Comparison of ENCODE assay signal across 27 mouse cellular contexts in genomic region chr2:35407878-35408277, GRCm38 (mm10). TPM values are rescaled to one million over a fixed set of nuclear protein-coding genes. Genes with fewer than 3 reads are reported as not detected.
DNase-seq lines count a peak whose midpoint lies in the region; ATAC-seq lines count a peak whose summit lies in the region.
"Had no signal": no experiment of that assay in that cellular context is flagged by ENCODE, and none has a peak within 500 bp of the region (broad histone marks: within the 10 kb centered on the region; RNA-seq: fewer than 3 reads in every experiment).

No protein-coding gene starts in this region.

- H3K27me3 ChIP-seq in heart, embryonic 13.5 days (replicated peaks), result no peaks in the 10 kb centered on the region
- no peaks in the 10 kb centered on the region for H3K27me3 ChIP-seq in intestine, embryonic 16.5 days (replicated peaks; ENCODE audit: control insufficient read depth, insufficient read depth, low read length)
- no peaks in the 10 kb centered on the region for H3K27me3 ChIP-seq in kidney, embryonic 14.5 days (ENCODE audit: control insufficient read depth, insufficient read depth, low read length)
- H3K27me3 ChIP-seq: embryonic facial prominence, embryonic 12.5 days; heart, embryonic 15.5 days; hindbrain, embryonic 12.5 days had no signal

- no peak overlapping the region for H3K9ac ChIP-seq in heart, embryonic 13.5 days
- H3K9ac ChIP-seq in intestine, embryonic 16.5 days (ENCODE audit: low read depth, low read length), result no peak overlapping the region
- H3K9ac ChIP-seq in kidney, embryonic 14.5 days (ENCODE audit: low read depth, low read length), result no peak overlapping the region
- H3K9ac ChIP-seq: embryonic facial prominence, embryonic 12.5 days; heart, embryonic 15.5 days; hindbrain, embryonic 12.5 days had no signal

- intact Hi-C loops in heart, postnatal 25 days (cut with DNase I), result no loop called here

- peaks cover 16% of the 10 kb centered on the region for H3K4me1 ChIP-seq in heart, embryonic 13.5 days
- H3K4me1 ChIP-seq in intestine, embryonic 16.5 days (ENCODE audit: control insufficient read depth, insufficient read depth, low read length), result no peaks in the 10 kb centered on the region
- H3K4me1 ChIP-seq in kidney, embryonic 14.5 days (ENCODE audit: control insufficient read depth, insufficient read depth, low read length), result 0 out of 2 replicates have a peak, but pooled peaks cover 3% of the 10 kb centered on the region
- H3K4me1 ChIP-seq: embryonic facial prominence, embryonic 12.5 days; hindbrain, embryonic 12.5 days had no signal

- no peak for ATAC-seq in heart, embryonic 13.5 days (ENCODE audit: extremely low read depth, insufficient number of reproducible peaks, low FRiP score, low TSS enrichment)
- ATAC-seq in intestine, embryonic 16.5 days, result 0 out of 2 replicates have a peak, but pooled peaks have one; percentile 23
- ATAC-seq in kidney, embryonic 14.5 days (ENCODE audit: low FRiP score, low TSS enrichment), result no peak
- ATAC-seq: forebrain, embryonic 14.5 days; hindbrain, embryonic 16.5 days; inflammation-experienced regulatory T-cells, adult 6 months had no signal

- WGBS in heart, embryonic 13.5 days, result 57% methylated on average over 7 of the region's 7 CpGs
- WGBS in intestine, embryonic 16.5 days, result 56% methylated on average over 7 of the region's 7 CpGs
- WGBS in kidney, embryonic 14.5 days, result 74% methylated on average over 7 of the region's 7 CpGs

- H3K4me3 ChIP-seq in heart, embryonic 13.5 days, result no peak overlapping the region
- no peak overlapping the region for H3K4me3 ChIP-seq in intestine, embryonic 16.5 days (ENCODE audit: low read length)
- H3K4me3 ChIP-seq in kidney, embryonic 14.5 days (ENCODE audit: low read length), result no peak overlapping the region
- H3K4me3 ChIP-seq: embryonic facial prominence, embryonic 12.5 days; gastrocnemius, adult 2 months; heart, embryonic 15.5 days; hindbrain, embryonic 12.5 days had no signal

- peak overlapping the region; percentile 50 for H3K27ac ChIP-seq in heart, embryonic 13.5 days (replicated peaks)
- H3K27ac ChIP-seq in intestine, embryonic 16.5 days (ENCODE audit: low read length), result no peak overlapping the region
- no peak overlapping the region for H3K27ac ChIP-seq in kidney, embryonic 14.5 days (ENCODE audit: low read depth, low read length)
- H3K27ac ChIP-seq: embryonic facial prominence, embryonic 12.5 days; gastrocnemius, adult 2 months; hindbrain, embryonic 12.5 days had no signal

- no peak for DNase-seq in heart, postnatal 25 days (ENCODE audit: low spot score)
- peak; percentile 14 for DNase-seq in lung, postnatal 36 days
- no peak for DNase-seq in lung, postnatal 4 days
- DNase-seq in adipocyte (ENCODE audit: low spot score), result peak; percentile 18
- no peak for DNase-seq in layer of hippocampus, adult 11-12 months (ENCODE audit: low spot score)
- DNase-seq: adrenal gland, postnatal 25 days; B cell, adult 2 months; cerebellum, adult 8-10 months; cerebellum, postnatal 25 days; gastrocnemius, adult 2 months; gastrocnemius, postnatal 25 days; heart, postnatal 36 days; kidney, adult 8-10 months had no signal

- H3K4me2 ChIP-seq in heart, embryonic 13.5 days, result no peak overlapping the region
- no peak overlapping the region for H3K4me2 ChIP-seq in intestine, embryonic 16.5 days (ENCODE audit: low read depth, low read length)
- H3K4me2 ChIP-seq in kidney, embryonic 14.5 days (replicated peaks; ENCODE audit: low read depth, low read length), result no peak overlapping the region
- H3K4me2 ChIP-seq: embryonic facial prominence, embryonic 12.5 days; heart, embryonic 15.5 days; hindbrain, embryonic 12.5 days had no signal

- H3K36me3 ChIP-seq in heart, embryonic 13.5 days, result peaks cover 64% of the 10 kb centered on the region
- no peaks in the 10 kb centered on the region for H3K36me3 ChIP-seq in intestine, embryonic 16.5 days (ENCODE audit: control insufficient read depth, insufficient read depth, low read length)
- H3K36me3 ChIP-seq in kidney, embryonic 14.5 days (ENCODE audit: control insufficient read depth, insufficient read depth, low read length), result peaks cover 2% of the 10 kb centered on the region; the same call in 1 of the 2 replicates
- H3K36me3 ChIP-seq: hindbrain, embryonic 12.5 days had no signal

- H3K9me3 ChIP-seq in heart, embryonic 13.5 days, result 0 out of 2 replicates have a peak, but pooled peaks cover 3% of the 10 kb centered on the region
- no peaks in the 10 kb centered on the region for H3K9me3 ChIP-seq in intestine, embryonic 16.5 days (ENCODE audit: control insufficient read depth, low read length)
- no peaks in the 10 kb centered on the region for H3K9me3 ChIP-seq in kidney, embryonic 14.5 days (ENCODE audit: control insufficient read depth, low read length)
- H3K9me3 ChIP-seq: embryonic facial prominence, embryonic 12.5 days; G1E; heart, embryonic 15.5 days; hindbrain, embryonic 12.5 days had no signal

RNA-seq across cellular contexts. Expression of gene 4930402F06Rik, which starts 10.9 kb away (rescaled TPM):
- not detected in 2 replicates for polyA plus RNA-seq in heart, embryonic 13.5 days (2015; fragmentation: Nextera tagmentation; extraction: Ambion mirVana)
- not detected for total RNA-seq in heart, postnatal 25 days (2021)
- polyA plus RNA-seq in intestine, embryonic 16.5 days (2015; fragmentation: Nextera tagmentation; extraction: Ambion mirVana), result not detected in 2 replicates
- not detected in 2 replicates for polyA plus RNA-seq in kidney, embryonic 14.5 days (2014; fragmentation: Nextera tagmentation; extraction: Ambion mirVana)
- total RNA-seq: adrenal gland, adult 18-20 months; adrenal gland, postnatal 25 days; G1E; gastrocnemius, adult 2 months; gastrocnemius, postnatal 25 days; granulocyte monocyte progenitor cell, adult 5-6 weeks; heart, postnatal 36 days had no signal
- polyA plus RNA-seq: CD4-positive, CD25-positive, alpha-beta regulatory T cell, adult 4 months; cortical plate, adult 2 months; embryonic facial prominence, embryonic 12.5 days; forebrain, embryonic 14.5 days; G1E; heart, embryonic 15.5 days; hindbrain, embryonic 12.5 days; hindbrain, embryonic 16.5 days; inflammation-experienced regulatory T-cells, adult 6 months had no signal

RNA-seq across cellular contexts. Expression of gene 4930568D16Rik, which starts 40.3 kb away (rescaled TPM):
- not detected in 2 replicates for polyA plus RNA-seq in heart, embryonic 13.5 days (2015; fragmentation: Nextera tagmentation; extraction: Ambion mirVana)
- total RNA-seq in heart, postnatal 25 days (2021), result not detected
- not detected in 2 replicates for polyA plus RNA-seq in intestine, embryonic 16.5 days (2015; fragmentation: Nextera tagmentation; extraction: Ambion mirVana)
- not detected in 2 replicates for polyA plus RNA-seq in kidney, embryonic 14.5 days (2014; fragmentation: Nextera tagmentation; extraction: Ambion mirVana)
- total RNA-seq: adrenal gland, adult 18-20 months; adrenal gland, postnatal 25 days; gastrocnemius, adult 2 months; gastrocnemius, postnatal 25 days; granulocyte monocyte progenitor cell, adult 5-6 weeks; heart, postnatal 36 days had no signal
- polyA plus RNA-seq: CD4-positive, CD25-positive, alpha-beta regulatory T cell, adult 4 months; cortical plate, adult 2 months; embryonic facial prominence, embryonic 12.5 days; forebrain, embryonic 14.5 days; G1E; heart, embryonic 15.5 days; hindbrain, embryonic 12.5 days; hindbrain, embryonic 16.5 days; inflammation-experienced regulatory T-cells, adult 6 months had no signal

RNA-seq across cellular contexts. Expression of gene Ggta1, which starts 55.2 kb away (rescaled TPM):
- 30.9 and 32.5 TPM in 2 replicates for polyA plus RNA-seq in heart, embryonic 13.5 days (2015; fragmentation: Nextera tagmentation; extraction: Ambion mirVana)
- 10 to 100 TPM; 20.4 to 23.7 TPM for total RNA-seq in heart, postnatal 25 days (2021)
- 13.9 and 14.6 TPM in 2 replicates for polyA plus RNA-seq in intestine, embryonic 16.5 days (2015; fragmentation: Nextera tagmentation; extraction: Ambion mirVana)
- 10.3 and 21.5 TPM in 2 replicates for polyA plus RNA-seq in kidney, embryonic 14.5 days (2014; fragmentation: Nextera tagmentation; extraction: Ambion mirVana)

Comparison
In these comparisons a context has a peak if more than half of its experiments do, and no peak if none do; other contexts are left out.
1. DNase-seq: peak in lung, postnatal 36 days (single experiment) and adipocyte (single experiment); none in heart, postnatal 25 days (single experiment), lung, postnatal 4 days (0 of 2) and layer of hippocampus, adult 11-12 months (single experiment).